Mouse (Mus musculus): Measurements from ENCODE around the gene Ifngr1. TPM values are rescaled to one million over a fixed set of nuclear protein-coding genes. Genes with fewer than 3 reads are reported as not detected.
A peak's percentile ranks its signal among the peaks of the same experiment; 100 is the strongest.

Gene Ifngr1
- polyA plus RNA-seq, 1 experiment from 2014 or later, result 69.7 TPM

- Histone ChIP-seq H3K4me1 (ENCODE audit: control insufficient read depth, insufficient read depth, low read length) (no peaks in the 10 kb centered on the region), H3K27me3 (ENCODE audit: control insufficient read depth, insufficient read depth, low read length) (no peaks in the 10 kb centered on the region), H3K4me3 (ENCODE audit: low read length) (no peak overlapping the region), H3K4me2 (ENCODE audit: low read depth, low read length) (no peak overlapping the region), H3K36me3 (ENCODE audit: control insufficient read depth, insufficient read depth) (no peaks in the 10 kb centered on the region), H3K9me3 (replicated peaks; ENCODE audit: control insufficient read depth, low read length) (no peaks in the 10 kb centered on the region; the same call in 1 of the 2 replicates), H3K9ac (ENCODE audit: low read length) (no peak overlapping the region), H3K27ac (ENCODE audit: low read length) (peak overlapping the region; percentile 64)
- 0 out of 2 replicates have a peak, but pooled peaks have one; percentile 32 for ATAC-seq (replicated peaks; ENCODE audit: extremely low read depth, insufficient read depth, low FRiP score)
- 46% methylated on average over 1 of the region's 1 CpGs for WGBS
Measured at GRCm38 (mm10) chr10:19563443-19563861, 28.3 kb upstream of the Ifngr1 start.

GRCm38 (mm10) chr10:19567481-19567880 lies 24.3 kb upstream of the Ifngr1 start:
- WGBS, result 89% methylated on average over 4 of the region's 4 CpGs
- Histone ChIP-seq H3K9me3 (replicated peaks; ENCODE audit: control insufficient read depth, low read length) (no peaks in the 10 kb centered on the region; the same call in 1 of the 2 replicates), H3K27ac (ENCODE audit: low read length) (no peak overlapping the region), H3K4me1 (ENCODE audit: control insufficient read depth, insufficient read depth, low read length) (0 out of 2 replicates have a peak, but pooled peaks cover 4% of the 10 kb centered on the region), H3K9ac (ENCODE audit: low read length) (no peak overlapping the region), H3K27me3 (ENCODE audit: control insufficient read depth, insufficient read depth, low read length) (no peaks in the 10 kb centered on the region), H3K4me2 (ENCODE audit: low read depth, low read length) (no peak overlapping the region), H3K36me3 (ENCODE audit: control insufficient read depth, insufficient read depth) (no peaks in the 10 kb centered on the region), H3K4me3 (ENCODE audit: low read length) (no peak overlapping the region)
- ATAC-seq (replicated peaks; ENCODE audit: extremely low read depth, insufficient read depth, low FRiP score), result no peak

- Histone ChIP-seq H3K9ac (ENCODE audit: low read length) (no peak overlapping the region), H3K9me3 (replicated peaks; ENCODE audit: control insufficient read depth, low read length) (no peaks in the 10 kb centered on the region), H3K4me2 (ENCODE audit: low read depth, low read length) (no peak overlapping the region), H3K27me3 (ENCODE audit: control insufficient read depth, insufficient read depth, low read length) (no peaks in the 10 kb centered on the region), H3K27ac (ENCODE audit: low read length) (peak overlapping the region; percentile 30; the same call in 1 of the 2 replicates), H3K4me3 (ENCODE audit: low read length) (no peak overlapping the region), H3K36me3 (ENCODE audit: control insufficient read depth, insufficient read depth) (no peaks in the 10 kb centered on the region), H3K4me1 (ENCODE audit: control insufficient read depth, insufficient read depth, low read length) (0 out of 2 replicates have a peak, but pooled peaks cover 4% of the 10 kb centered on the region)
- WGBS, result 52% methylated on average over 4 of the region's 4 CpGs
- ATAC-seq (replicated peaks; ENCODE audit: extremely low read depth, insufficient read depth, low FRiP score), result no peak
Measured at GRCm38 (mm10) chr10:19570288-19570687, 21.5 kb upstream of the Ifngr1 start.

GRCm38 (mm10) chr10:19570716-19571115 lies 21.0 kb upstream of the Ifngr1 start:
- 34% methylated on average over 1 of the region's 1 CpGs for WGBS
- Histone ChIP-seq H3K9me3 (replicated peaks; ENCODE audit: control insufficient read depth, low read length) (no peaks in the 10 kb centered on the region), H3K9ac (ENCODE audit: low read length) (no peak overlapping the region), H3K4me2 (ENCODE audit: low read depth, low read length) (no peak overlapping the region), H3K36me3 (ENCODE audit: control insufficient read depth, insufficient read depth) (no peaks in the 10 kb centered on the region), H3K27ac (ENCODE audit: low read length) (peak overlapping the region; percentile 30; the same call in 1 of the 2 replicates), H3K4me1 (ENCODE audit: control insufficient read depth, insufficient read depth, low read length) (0 out of 2 replicates have a peak, but pooled peaks cover 4% of the 10 kb centered on the region), H3K27me3 (ENCODE audit: control insufficient read depth, insufficient read depth, low read length) (no peaks in the 10 kb centered on the region), H3K4me3 (ENCODE audit: low read length) (no peak overlapping the region)
- ATAC-seq (replicated peaks; ENCODE audit: extremely low read depth, insufficient read depth, low FRiP score), result no peak

GRCm38 (mm10) chr10:19577571-19577970 lies 14.2 kb upstream of the Ifngr1 start:
- Histone ChIP-seq H3K27me3 (ENCODE audit: control insufficient read depth, insufficient read depth, low read length) (no peaks in the 10 kb centered on the region), H3K4me2 (ENCODE audit: low read depth, low read length) (no peak overlapping the region), H3K4me1 (ENCODE audit: control insufficient read depth, insufficient read depth, low read length) (no peaks in the 10 kb centered on the region; the same call in 1 of the 2 replicates), H3K9me3 (replicated peaks; ENCODE audit: control insufficient read depth, low read length) (no peaks in the 10 kb centered on the region), H3K9ac (ENCODE audit: low read length) (no peak overlapping the region), H3K4me3 (ENCODE audit: low read length) (no peak overlapping the region), H3K36me3 (ENCODE audit: control insufficient read depth, insufficient read depth) (no peaks in the 10 kb centered on the region), H3K27ac (ENCODE audit: low read length) (no peak overlapping the region)
- 75% methylated on average over 3 of the region's 3 CpGs for WGBS
- no peak for ATAC-seq (replicated peaks; ENCODE audit: extremely low read depth, insufficient read depth, low FRiP score)

GRCm38 (mm10) chr10:19578001-19578400 lies 13.7 kb upstream of the Ifngr1 start:
- Histone ChIP-seq H3K4me1 (ENCODE audit: control insufficient read depth, insufficient read depth, low read length) (no peaks in the 10 kb centered on the region; the same call in 1 of the 2 replicates), H3K27ac (ENCODE audit: low read length) (no peak overlapping the region), H3K4me2 (ENCODE audit: low read depth, low read length) (no peak overlapping the region), H3K27me3 (ENCODE audit: control insufficient read depth, insufficient read depth, low read length) (no peaks in the 10 kb centered on the region), H3K36me3 (ENCODE audit: control insufficient read depth, insufficient read depth) (no peaks in the 10 kb centered on the region), H3K9me3 (replicated peaks; ENCODE audit: control insufficient read depth, low read length) (no peaks in the 10 kb centered on the region), H3K9ac (ENCODE audit: low read length) (no peak overlapping the region), H3K4me3 (ENCODE audit: low read length) (no peak overlapping the region)
- WGBS, result 77% methylated on average over 6 of the region's 6 CpGs
- no peak for ATAC-seq (replicated peaks; ENCODE audit: extremely low read depth, insufficient read depth, low FRiP score)

- Histone ChIP-seq H3K36me3 (ENCODE audit: control insufficient read depth, insufficient read depth) (no peaks in the 10 kb centered on the region), H3K9ac (ENCODE audit: low read length) (no peak overlapping the region), H3K4me1 (ENCODE audit: control insufficient read depth, insufficient read depth, low read length) (no peaks in the 10 kb centered on the region; the same call in 1 of the 2 replicates), H3K4me3 (ENCODE audit: low read length) (no peak overlapping the region), H3K27me3 (ENCODE audit: control insufficient read depth, insufficient read depth, low read length) (no peaks in the 10 kb centered on the region), H3K9me3 (replicated peaks; ENCODE audit: control insufficient read depth, low read length) (no peaks in the 10 kb centered on the region), H3K4me2 (ENCODE audit: low read depth, low read length) (peak overlapping the region; percentile 2; the same call in 1 of the 2 replicates), H3K27ac (ENCODE audit: low read length) (no peak overlapping the region)
- ATAC-seq (replicated peaks; ENCODE audit: extremely low read depth, insufficient read depth, low FRiP score), result no peak; the same call in 1 of the 2 replicates
- WGBS, result 58% methylated on average over 9 of the region's 9 CpGs
Measured at GRCm38 (mm10) chr10:19578409-19578986, 13.3 kb upstream of the Ifngr1 start.

- no peak for ATAC-seq (replicated peaks; ENCODE audit: extremely low read depth, insufficient read depth, low FRiP score)
- H3K36me3 ChIP-seq (ENCODE audit: control insufficient read depth, insufficient read depth), result no peaks in the 10 kb centered on the region
- no peak overlapping the region for H3K9ac ChIP-seq (ENCODE audit: low read length)
- H3K4me1 ChIP-seq (ENCODE audit: control insufficient read depth, insufficient read depth, low read length), result no peaks in the 10 kb centered on the region; the same call in 1 of the 2 replicates
- H3K4me3 ChIP-seq (ENCODE audit: low read length), result no peak overlapping the region
- no peak overlapping the region for H3K27ac ChIP-seq (ENCODE audit: low read length)
- no peaks in the 10 kb centered on the region for H3K27me3 ChIP-seq (ENCODE audit: control insufficient read depth, insufficient read depth, low read length)
- H3K9me3 ChIP-seq (replicated peaks; ENCODE audit: control insufficient read depth, low read length), result no peaks in the 10 kb centered on the region
- H3K4me2 ChIP-seq (ENCODE audit: low read depth, low read length), result no peak overlapping the region
- 67% methylated on average over 3 of the region's 3 CpGs for WGBS
Measured at GRCm38 (mm10) chr10:19580660-19581059, 11.1 kb upstream of the Ifngr1 start.

- Histone ChIP-seq H3K4me1 (ENCODE audit: control insufficient read depth, insufficient read depth, low read length) (no peaks in the 10 kb centered on the region; the same call in 1 of the 2 replicates), H3K4me2 (ENCODE audit: low read depth, low read length) (no peak overlapping the region), H3K27ac (ENCODE audit: low read length) (no peak overlapping the region), H3K9ac (ENCODE audit: low read length) (no peak overlapping the region), H3K27me3 (ENCODE audit: control insufficient read depth, insufficient read depth, low read length) (no peaks in the 10 kb centered on the region), H3K4me3 (ENCODE audit: low read length) (no peak overlapping the region), H3K9me3 (replicated peaks; ENCODE audit: control insufficient read depth, low read length) (no peaks in the 10 kb centered on the region), H3K36me3 (ENCODE audit: control insufficient read depth, insufficient read depth) (no peaks in the 10 kb centered on the region)
- WGBS, result 59% methylated on average over 9 of the region's 9 CpGs
- no peak for ATAC-seq (replicated peaks; ENCODE audit: extremely low read depth, insufficient read depth, low FRiP score)
Measured at GRCm38 (mm10) chr10:19581844-19582582, 9.7 kb upstream of the Ifngr1 start.
